Mouse (Mus musculus): ENCODE measurements around the gene Nrn1. TPM values are rescaled to one million over a fixed set of nuclear protein-coding genes. Genes with fewer than 3 reads are reported as not detected.

Gene Nrn1
- polyA plus RNA-seq, 1 experiment from 2014 or later, result 51.3 TPM

GRCm38 (mm10) chr13:36716708-36717107, 18.2 kb downstream of the Nrn1 start:
- WGBS, result 52% methylated on average over 2 of the region's 2 CpGs
- Histone ChIP-seq H3K4me1 (replicated peaks; ENCODE audit: control insufficient read depth, insufficient read depth, low read length) (no peaks in the 10 kb centered on the region), H3K9me3 (ENCODE audit: control insufficient read depth, low read length) (no peaks in the 10 kb centered on the region), H3K36me3 (ENCODE audit: control insufficient read depth, insufficient read depth) (no peaks in the 10 kb centered on the region), H3K9ac (replicated peaks; ENCODE audit: low read depth, low read length) (no peak overlapping the region), H3K4me3 (replicated peaks; ENCODE audit: low read length) (no peak overlapping the region), H3K27me3 (replicated peaks; ENCODE audit: control insufficient read depth, insufficient read depth, low read length) (no peaks in the 10 kb centered on the region), H3K27ac (ENCODE audit: low read length) (no peak overlapping the region), H3K4me2 (ENCODE audit: low read length) (no peak overlapping the region)
- peak; percentile 89 for ATAC-seq

GRCm38 (mm10) chr13:36714101-36714500, 20.8 kb downstream of the Nrn1 start:
- no peak overlapping the region for H3K27ac ChIP-seq (ENCODE audit: low read length)
- H3K9me3 ChIP-seq (ENCODE audit: control insufficient read depth, low read length), result no peaks in the 10 kb centered on the region
- no peaks in the 10 kb centered on the region for H3K36me3 ChIP-seq (ENCODE audit: control insufficient read depth, insufficient read depth)
- H3K4me2 ChIP-seq (ENCODE audit: low read length), result no peak overlapping the region
- no peaks in the 10 kb centered on the region for H3K4me1 ChIP-seq (replicated peaks; ENCODE audit: control insufficient read depth, insufficient read depth, low read length)
- no peak overlapping the region for H3K4me3 ChIP-seq (replicated peaks; ENCODE audit: low read length)
- no peak for ATAC-seq
- WGBS, result 77% methylated on average over 2 of the region's 2 CpGs
- H3K9ac ChIP-seq (replicated peaks; ENCODE audit: low read depth, low read length), result no peak overlapping the region
- no peaks in the 10 kb centered on the region for H3K27me3 ChIP-seq (replicated peaks; ENCODE audit: control insufficient read depth, insufficient read depth, low read length)

GRCm38 (mm10) chr13:36707088-36707690, 27.7 kb downstream of the Nrn1 start:
- Histone ChIP-seq H3K4me2 (ENCODE audit: low read length) (no peak overlapping the region), H3K4me3 (replicated peaks; ENCODE audit: low read length) (no peak overlapping the region), H3K36me3 (ENCODE audit: control insufficient read depth, insufficient read depth) (no peaks in the 10 kb centered on the region), H3K27me3 (replicated peaks; ENCODE audit: control insufficient read depth, insufficient read depth, low read length) (no peaks in the 10 kb centered on the region), H3K4me1 (replicated peaks; ENCODE audit: control insufficient read depth, insufficient read depth, low read length) (no peaks in the 10 kb centered on the region), H3K9ac (replicated peaks; ENCODE audit: low read depth, low read length) (no peak overlapping the region), H3K27ac (ENCODE audit: low read length) (no peak overlapping the region), H3K9me3 (ENCODE audit: control insufficient read depth, low read length) (no peaks in the 10 kb centered on the region)
- ATAC-seq, result 0 out of 2 replicates have a peak, but pooled peaks have one; percentile 26
- WGBS, result 40% methylated on average over 3 of the region's 3 CpGs

- Histone ChIP-seq H3K4me2 (ENCODE audit: low read length) (no peak overlapping the region), H3K9ac (replicated peaks; ENCODE audit: low read depth, low read length) (no peak overlapping the region), H3K4me3 (replicated peaks; ENCODE audit: low read length) (no peak overlapping the region), H3K27ac (ENCODE audit: low read length) (no peak overlapping the region), H3K4me1 (replicated peaks; ENCODE audit: control insufficient read depth, insufficient read depth, low read length) (no peaks in the 10 kb centered on the region), H3K9me3 (ENCODE audit: control insufficient read depth, low read length) (no peaks in the 10 kb centered on the region), H3K27me3 (replicated peaks; ENCODE audit: control insufficient read depth, insufficient read depth, low read length) (no peaks in the 10 kb centered on the region), H3K36me3 (ENCODE audit: control insufficient read depth, insufficient read depth) (no peaks in the 10 kb centered on the region)
- 91% methylated on average over 8 of the region's 8 CpGs for WGBS
- no peak for ATAC-seq
Measured at GRCm38 (mm10) chr13:36696351-36696771, 38.6 kb downstream of the Nrn1 start.

- H3K36me3 ChIP-seq (ENCODE audit: control insufficient read depth, insufficient read depth), result no peaks in the 10 kb centered on the region
- no peak overlapping the region for H3K4me2 ChIP-seq (ENCODE audit: low read length)
- H3K4me3 ChIP-seq (replicated peaks; ENCODE audit: low read length), result no peak overlapping the region
- no peaks in the 10 kb centered on the region for H3K9me3 ChIP-seq (ENCODE audit: control insufficient read depth, low read length)
- 63% methylated on average over 7 of the region's 7 CpGs for WGBS
- no peak overlapping the region for H3K27ac ChIP-seq (ENCODE audit: low read length)
- H3K9ac ChIP-seq (replicated peaks; ENCODE audit: low read depth, low read length), result no peak overlapping the region
- no peaks in the 10 kb centered on the region for H3K27me3 ChIP-seq (replicated peaks; ENCODE audit: control insufficient read depth, insufficient read depth, low read length)
- no peaks in the 10 kb centered on the region for H3K4me1 ChIP-seq (replicated peaks; ENCODE audit: control insufficient read depth, insufficient read depth, low read length)
- no peak for ATAC-seq
Measured at GRCm38 (mm10) chr13:36695516-36696201, 39.3 kb downstream of the Nrn1 start.

GRCm38 (mm10) chr13:36683581-36683980, 51.4 kb downstream of the Nrn1 start:
- no peak for ATAC-seq
- no peak overlapping the region for H3K4me2 ChIP-seq (ENCODE audit: low read length)
- H3K4me1 ChIP-seq (replicated peaks; ENCODE audit: control insufficient read depth, insufficient read depth, low read length), result no peaks in the 10 kb centered on the region
- H3K27ac ChIP-seq (ENCODE audit: low read length), result no peak overlapping the region
- H3K27me3 ChIP-seq (replicated peaks; ENCODE audit: control insufficient read depth, insufficient read depth, low read length), result no peaks in the 10 kb centered on the region
- H3K4me3 ChIP-seq (replicated peaks; ENCODE audit: low read length), result no peak overlapping the region
- H3K9ac ChIP-seq (replicated peaks; ENCODE audit: low read depth, low read length), result no peak overlapping the region
- no peaks in the 10 kb centered on the region for H3K36me3 ChIP-seq (ENCODE audit: control insufficient read depth, insufficient read depth)
- WGBS, result 84% methylated on average over 4 of the region's 4 CpGs
- H3K9me3 ChIP-seq (ENCODE audit: control insufficient read depth, low read length), result no peaks in the 10 kb centered on the region

- Histone ChIP-seq H3K4me3 (replicated peaks; ENCODE audit: low read length) (no peak overlapping the region), H3K9ac (replicated peaks; ENCODE audit: low read depth, low read length) (no peak overlapping the region), H3K36me3 (ENCODE audit: control insufficient read depth, insufficient read depth) (no peaks in the 10 kb centered on the region), H3K27me3 (replicated peaks; ENCODE audit: control insufficient read depth, insufficient read depth, low read length) (no peaks in the 10 kb centered on the region), H3K4me2 (ENCODE audit: low read length) (no peak overlapping the region), H3K27ac (ENCODE audit: low read length) (no peak overlapping the region), H3K9me3 (ENCODE audit: control insufficient read depth, low read length) (no peaks in the 10 kb centered on the region), H3K4me1 (replicated peaks; ENCODE audit: control insufficient read depth, insufficient read depth, low read length) (no peaks in the 10 kb centered on the region)
- WGBS, result 93% methylated on average over 8 of the region's 8 CpGs
- ATAC-seq, result no peak
Measured at GRCm38 (mm10) chr13:36680690-36681355, 54.1 kb downstream of the Nrn1 start.

- ATAC-seq, result no peak
- no peaks in the 10 kb centered on the region for H3K4me1 ChIP-seq (replicated peaks; ENCODE audit: control insufficient read depth, insufficient read depth, low read length)
- no peaks in the 10 kb centered on the region for H3K9me3 ChIP-seq (ENCODE audit: control insufficient read depth, low read length)
- H3K4me3 ChIP-seq (replicated peaks; ENCODE audit: low read length), result no peak overlapping the region
- no peak overlapping the region for H3K9ac ChIP-seq (replicated peaks; ENCODE audit: low read depth, low read length)
- no peaks in the 10 kb centered on the region for H3K36me3 ChIP-seq (ENCODE audit: control insufficient read depth, insufficient read depth)
- 67% methylated on average over 1 of the region's 1 CpGs for WGBS
- no peak overlapping the region for H3K27ac ChIP-seq (ENCODE audit: low read length)
- H3K27me3 ChIP-seq (replicated peaks; ENCODE audit: control insufficient read depth, insufficient read depth, low read length), result no peaks in the 10 kb centered on the region
- H3K4me2 ChIP-seq (ENCODE audit: low read length), result no peak overlapping the region
Measured at GRCm38 (mm10) chr13:36679345-36679744, 55.6 kb downstream of the Nrn1 start.

Measured in forebrain, embryonic 16.5 days (tissue).